Mouse (Mus musculus) liver, postnatal 0 days (tissue): ENCODE results near the gene Rnf6. TPM values are rescaled to one million over a fixed set of nuclear protein-coding genes. Genes with fewer than 3 reads are reported as not detected.

Experiments
- ATAC-seq: fragments of 200-750 bp; cut with Nextera tagmentation; 2 replicates; pipeline ENCODE4 v1.8.0; 2017; ENCODE audit warnings: mild to moderate bottlenecking, moderate library complexity
- DNase-seq: peaks from one replicate; pipeline ENCODE4 v3.0.0-alpha.2; 2016
- H3K27ac ChIP-seq: fragments of 300-500 bp; sonication (generic); 2 replicates; pipeline ENCODE4 v1.5.1; 2014; ENCODE audit warnings: antibody characterized with exemption, moderate library complexity, mild to moderate bottlenecking, low read depth
- H3K27me3 ChIP-seq: fragments of 300-500 bp; sonication (generic); 2 replicates; pipeline ENCODE4 v1.6.1; 2014; ENCODE audit warnings: low read length, control low read depth, mixed read lengths; ENCODE audit not compliant: insufficient read depth
- H3K36me3 ChIP-seq: fragments of 300-500 bp; sonication (generic); replicated peaks from 2 replicates; pipeline ENCODE4 v1.6.1; 2014; ENCODE audit warnings: mild to moderate bottlenecking, control low read depth, low read length, moderate library complexity, mixed read lengths; ENCODE audit not compliant: insufficient read depth
- H3K4me1 ChIP-seq: fragments of 300-500 bp; sonication (generic); 2 replicates; pipeline ENCODE4 v1.6.1; 2014; ENCODE audit warnings: antibody characterized with exemption, mild to moderate bottlenecking, control low read depth; ENCODE audit not compliant: insufficient read depth
- H3K4me2 ChIP-seq: fragments of 300-500 bp; sonication (generic); 2 replicates; pipeline ENCODE4 v1.6.1; 2014; ENCODE audit warnings: low read depth, mild to moderate bottlenecking, low read length, moderate library complexity, mixed read lengths
- H3K4me3 ChIP-seq: fragments of 300-500 bp; sonication (generic); 2 replicates; pipeline ENCODE4 v1.5.1; 2014; ENCODE audit warnings: low read depth, low read length
- H3K9ac ChIP-seq: fragments of 300-500 bp; sonication (generic); replicated peaks from 2 replicates; pipeline ENCODE4 v1.6.1; 2014; ENCODE audit warnings: mild to moderate bottlenecking, moderate library complexity
- H3K9me3 ChIP-seq: fragments of 300-500 bp; sonication (generic); 2 replicates; pipeline ENCODE4 v1.6.1; 2016; ENCODE audit warnings: mild to moderate bottlenecking, control low read depth, low read length, mixed read lengths
- CTCF ChIP-seq: sonication (generic); IDR thresholded peaks from 2 replicates; pipeline ENCODE4 v1.5.1; 2016; ENCODE audit warnings: antibody characterized with exemption, low read depth
- EP300 ChIP-seq: IDR thresholded peaks from 2 replicates; pipeline ENCODE4 v1.6.1; 2016; ENCODE audit warnings: antibody characterized with exemption, low read depth, mild to moderate bottlenecking
- WGBS: fragments of 180-500 bp; shearing (Covaris S2); extraction: QIAGEN DNeasy Blood & Tissue Kit; methylation state at CpG from one replicate; pipeline ENCODE4 v1.1.7; 2014; ENCODE audit not compliant: insufficient replicate concordance; 5-methylcytosine and 5-hydroxymethylcytosine counted together
- polyA plus RNA-seq: library from polyadenylated mRNA; unstranded; fragments of >200 nt; fragmentation: Nextera tagmentation; extraction: Ambion mirVana; gene quantifications from 2 replicates; pipeline ENCODE4 v1.2.1, GENCODE M21; 2015

Rnf6 gene
- polyA plus RNA-seq, 1 experiment from 2014 or later, result 21.4 TPM

DNA sequence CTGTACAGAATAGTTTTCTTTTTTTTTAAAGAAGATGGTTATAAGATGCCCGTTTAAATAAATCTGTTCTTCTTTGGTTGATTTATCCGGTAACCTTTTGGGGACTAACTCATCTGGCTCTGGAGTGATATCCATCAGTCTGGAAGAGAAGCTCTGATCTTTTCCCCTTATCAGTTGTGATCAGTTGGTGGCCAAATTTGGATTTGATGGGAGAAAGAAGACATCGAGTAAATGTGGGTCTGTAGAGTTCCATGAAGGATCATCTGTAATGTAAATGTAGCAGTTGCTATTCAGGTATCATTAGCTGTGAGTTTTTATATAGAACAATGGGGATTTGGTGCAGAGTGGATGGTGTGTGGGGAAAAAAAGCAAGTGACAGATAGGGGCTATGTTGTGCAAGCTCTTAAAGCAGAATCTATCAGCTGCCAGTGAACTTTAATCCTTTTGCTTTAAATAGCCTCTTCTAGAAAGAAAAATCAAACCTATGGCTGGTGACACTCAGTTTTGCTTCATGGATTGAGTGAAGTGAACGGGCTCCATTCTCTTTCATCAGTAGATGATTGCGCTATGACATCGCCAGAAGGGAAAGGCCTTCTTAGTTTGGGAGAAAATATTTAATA is 10.8 kb upstream of the Rnf6 start:
- DNase-seq (no peak), ATAC-seq (no peak)
- TF ChIP-seq CTCF (no peak), EP300 (no peak)
- Histone ChIP-seq H3K27me3 (no peaks in the 10 kb centered on the region), H3K36me3 (peaks cover 6% of the 10 kb centered on the region), H3K4me3 (peak overlapping the region; percentile 84), H3K4me1 (peaks cover 30% of the 10 kb centered on the region), H3K9me3 (no peaks in the 10 kb centered on the region), H3K4me2 (peak overlapping the region; percentile 97), H3K9ac (peak overlapping the region; percentile 87), H3K27ac (peak overlapping the region; percentile 95)
- 26% methylated on average over 6 of the region's 6 CpGs for WGBS

DNA sequence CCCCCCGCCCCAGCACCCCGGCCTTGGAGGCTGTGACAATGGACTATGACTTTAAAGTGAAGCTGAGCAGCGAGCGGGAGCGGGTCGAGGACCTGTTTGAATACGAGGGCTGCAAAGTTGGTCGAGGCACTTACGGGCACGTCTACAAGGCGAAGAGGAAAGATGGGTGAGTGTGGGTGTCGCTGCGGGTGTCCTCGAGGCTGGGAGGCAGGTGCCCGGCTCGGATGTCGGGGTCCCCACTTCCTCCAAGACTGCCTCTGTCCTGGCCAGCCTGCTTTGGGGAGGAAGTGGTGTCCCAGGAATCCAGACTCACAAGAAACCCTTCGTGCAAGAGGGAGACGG is 10.3 kb upstream of the Rnf6 start:
- peaks cover 28% of the 10 kb centered on the region for H3K4me1 ChIP-seq
- TF ChIP-seq EP300, result no peak
- no peak for TF ChIP-seq CTCF
- 0% methylated on average over 19 of the region's 19 CpGs for WGBS
- DNase-seq (no peak), ATAC-seq (no peak; the same call in 1 of the 2 replicates)
- no peaks in the 10 kb centered on the region for H3K27me3 ChIP-seq
- H3K27ac ChIP-seq, result peak overlapping the region; percentile 95
- peak overlapping the region; percentile 84 for H3K4me3 ChIP-seq
- H3K9me3 ChIP-seq, result no peaks in the 10 kb centered on the region
- peak overlapping the region; percentile 87 for H3K9ac ChIP-seq
- peak overlapping the region; percentile 97 for H3K4me2 ChIP-seq
- H3K36me3 ChIP-seq, result peaks cover 6% of the 10 kb centered on the region

DNA sequence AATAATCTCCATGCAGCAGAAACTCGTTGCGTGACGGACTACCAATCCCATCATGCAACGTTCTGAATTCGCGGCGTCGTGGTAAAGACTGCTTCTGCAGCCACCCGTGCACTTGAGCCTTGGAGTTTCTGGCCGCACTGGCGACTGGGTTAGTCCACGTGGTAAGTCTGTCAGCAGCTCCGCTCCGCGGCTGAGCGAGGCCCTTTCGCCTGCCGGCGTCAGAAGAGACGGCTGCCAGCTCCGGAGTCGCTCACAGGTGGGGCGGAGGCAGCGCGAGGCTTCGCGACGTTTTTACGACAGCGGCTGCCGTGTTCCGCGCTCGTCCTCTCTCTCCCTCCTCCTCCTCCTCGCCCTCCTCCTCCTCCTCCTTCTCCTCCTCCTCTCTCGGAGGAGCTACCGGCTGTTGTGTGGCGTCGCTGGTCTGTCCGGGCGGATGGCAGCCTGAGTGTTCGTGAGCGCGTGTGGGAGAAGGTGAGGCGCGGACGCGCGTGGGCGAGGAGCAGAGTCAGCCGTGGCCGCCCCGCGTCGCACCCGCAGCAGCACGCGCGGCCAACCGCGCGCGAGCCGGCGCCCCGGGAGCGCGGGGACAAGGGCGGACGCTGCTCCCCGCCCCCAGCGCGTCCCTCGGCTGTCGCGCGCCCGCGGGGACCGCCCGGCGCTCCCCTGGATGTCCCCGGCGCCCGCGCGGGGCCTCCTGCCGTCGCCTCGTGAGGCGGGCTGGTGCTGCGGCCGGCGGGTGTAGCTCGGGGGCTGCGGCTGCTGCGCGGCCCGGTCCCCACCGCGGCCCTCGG is 9.7 kb upstream of the Rnf6 start, which contains the start of gene Cdk8:
TSS of gene Cdk8 (plus strand) at position 367 of the 791 bp plus-strand sequence.
- H3K9ac ChIP-seq, result peak within 1 kb of the TSS; percentile 87
- WGBS, result under 1% methylated on average over 84 of the region's 102 CpGs

DNA sequence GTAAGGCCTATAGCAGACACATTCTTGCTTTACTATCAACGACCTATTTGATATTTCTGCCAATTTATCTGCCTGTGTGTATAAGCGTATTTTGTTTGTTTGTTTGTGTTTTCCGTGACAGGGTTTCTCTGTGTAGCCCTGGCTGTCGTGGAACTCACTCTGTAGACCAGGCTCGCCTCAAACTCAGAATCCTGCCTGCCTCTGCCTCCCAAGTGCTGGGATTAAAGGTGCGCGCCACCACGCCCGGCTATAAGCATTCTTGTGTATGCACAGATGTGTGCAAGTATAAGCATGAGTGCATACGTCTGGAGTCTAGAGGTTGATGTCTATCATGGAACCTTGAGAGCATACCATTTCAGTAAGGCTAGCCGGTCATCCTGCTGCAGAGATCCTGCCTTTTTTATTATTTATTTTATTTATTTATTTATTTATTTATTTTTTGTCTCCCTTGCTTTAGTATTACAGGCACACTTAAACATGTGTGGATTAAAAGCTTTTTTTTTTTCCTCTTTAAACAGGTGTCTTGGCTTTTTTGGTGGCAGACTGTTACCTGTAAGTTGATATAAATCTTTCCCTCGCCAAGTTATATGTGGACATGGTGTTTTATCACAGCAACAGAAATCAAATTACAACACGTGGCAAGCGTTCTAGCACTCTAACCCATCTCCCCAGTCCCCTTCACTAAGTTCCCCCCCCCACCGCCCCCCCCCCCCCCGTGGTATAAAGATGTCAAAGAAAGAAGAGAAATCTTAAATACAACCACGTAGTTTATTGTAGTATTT is 8.7 kb upstream of the Rnf6 start:
- DNase-seq (no peak), ATAC-seq (no peak)
- peak overlapping the region; percentile 84 for H3K4me3 ChIP-seq
- H3K27me3 ChIP-seq, result no peaks in the 10 kb centered on the region
- TF ChIP-seq EP300 (no peak), CTCF (no peak)
- H3K36me3 ChIP-seq, result no peaks in the 10 kb centered on the region
- peak overlapping the region; percentile 87 for H3K9ac ChIP-seq
- peak overlapping the region; percentile 95; the same call in 1 of the 2 replicates for H3K27ac ChIP-seq
- H3K9me3 ChIP-seq, result no peaks in the 10 kb centered on the region
- WGBS, result 57% methylated on average over 17 of the region's 17 CpGs
- H3K4me1 ChIP-seq, result peaks cover 15% of the 10 kb centered on the region
- H3K4me2 ChIP-seq, result peak overlapping the region; percentile 97

More for the DNA sequence above, 9.7 kb upstream of the Rnf6 start, which contains the start of gene Cdk8:
- ATAC-seq (peak; percentile 93), DNase-seq (peak; percentile 95)
- Histone ChIP-seq H3K4me3 (peak within 1 kb of the TSS; percentile 84), H3K36me3 (peaks cover 6% of the 10 kb centered on the region), H3K4me2 (peak within 1 kb of the TSS; percentile 97), H3K27ac (peak within 1 kb of the TSS; percentile 95), H3K27me3 (no peaks in the 10 kb centered on the region), H3K4me1 (peaks cover 22% of the 10 kb centered on the region), H3K9me3 (no peaks in the 10 kb centered on the region)
- TF ChIP-seq EP300 (no peak), CTCF (no peak)

DNA sequence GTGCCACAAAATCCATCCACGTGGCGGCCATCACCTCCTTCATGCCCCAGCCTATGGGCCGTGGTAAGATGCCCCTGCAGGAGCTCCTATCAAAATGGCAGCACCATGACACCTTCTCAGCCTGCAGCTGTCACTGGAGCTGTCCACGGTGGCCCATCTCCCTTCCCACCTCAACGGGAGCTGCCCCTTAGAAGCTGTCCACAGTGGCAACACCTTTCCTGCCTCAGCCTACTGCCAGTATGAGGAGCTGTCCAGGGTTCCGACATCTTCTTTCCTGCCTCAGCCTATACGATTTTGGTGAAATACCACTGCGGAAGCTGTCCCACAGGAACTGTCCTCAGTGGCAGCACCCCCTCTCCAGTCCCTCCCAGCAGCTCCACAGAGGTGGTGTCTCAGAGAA is 6.1 kb upstream of the Rnf6 start:
- DNase-seq (no peak), ATAC-seq (no peak)
- no peaks in the 10 kb centered on the region for H3K36me3 ChIP-seq
- H3K4me3 ChIP-seq, result no peak overlapping the region
- whole genome bisulfite sequencing, result 84% methylated on average over 8 of the region's 8 CpGs
- 0 out of 2 replicates have a peak, but pooled peaks cover 2% of the 10 kb centered on the region for H3K4me1 ChIP-seq
- no peak overlapping the region for H3K9ac ChIP-seq
- TF ChIP-seq EP300, result no peak
- no peak for TF ChIP-seq CTCF
- H3K4me2 ChIP-seq, result no peak overlapping the region
- no peaks in the 10 kb centered on the region for H3K27me3 ChIP-seq
- no peaks in the 10 kb centered on the region for H3K9me3 ChIP-seq
- H3K27ac ChIP-seq, result no peak overlapping the region
